Mouse (Mus musculus): ENCODE data around the gene Tpmt. TPM values are rescaled to one million over a fixed set of nuclear protein-coding genes. Genes with fewer than 3 reads are reported as not detected.
A peak's percentile ranks its signal among the peaks of the same experiment; 100 is the strongest.

The Tpmt gene
- total RNA-seq, 2 experiments from 2014 or later, result 6.1 to 6.7 TPM

- intact Hi-C loops (cut with DNase I), result no loop called here
Observed at GRCm38 (mm10) chr13:47043833-47044616, 512 bp downstream of the Tpmt start.

GRCm38 (mm10) chr13:47043030-47043680 is 1.4 kb downstream of the Tpmt start, which contains the start of gene Kdm1b:
TSS of gene Kdm1b (plus strand) at chr13:47043499.
- intact Hi-C loops (cut with DNase I), result no loop called here
- DNase-seq, result peak; percentile 99 to 100

More at GRCm38 (mm10) chr13:47043833-47044616, 512 bp downstream of the Tpmt start:
- DNase-seq, result peak; percentile 13 to 19

- peak in 1 of 2 experiments; percentile 3 for DNase-seq
- intact Hi-C loops (cut with DNase I), result no loop called here
Observed at GRCm38 (mm10) chr13:47042024-47042633, 2.4 kb downstream of the Tpmt start.

GRCm38 (mm10) chr13:47040061-47040460 is 4.5 kb downstream of the Tpmt start:
- intact Hi-C loops (cut with DNase I), result no loop called here
- DNase-seq, result no peak

- intact Hi-C loops (cut with DNase I), result no loop called here
- DNase-seq, result no peak
Observed at GRCm38 (mm10) chr13:47037946-47038345, 6.6 kb downstream of the Tpmt start.

- intact Hi-C loops (cut with DNase I), result no loop called here
- DNase-seq, result no peak
Observed at GRCm38 (mm10) chr13:47033602-47034001, 10.9 kb downstream of the Tpmt start.

GRCm38 (mm10) chr13:47030376-47031107 is 14.0 kb downstream of the Tpmt start:
- DNase-seq, result no peak
- intact Hi-C loops (cut with DNase I), result no loop called here

GRCm38 (mm10) chr13:47020798-47021197 is 23.7 kb downstream of the Tpmt start:
- intact Hi-C loops (cut with DNase I), result no loop called here

GRCm38 (mm10) chr13:47019774-47020173 is 24.8 kb downstream of the Tpmt start:
- intact Hi-C loops (cut with DNase I), result loop anchor here (10.0 kb wide), 2 partner anchors 295 to 715 kb away; partner anchors contain the start of gene Nup153
- no peak for DNase-seq

More at GRCm38 (mm10) chr13:47020798-47021197, 23.7 kb downstream of the Tpmt start:
- no peak for DNase-seq

GRCm38 (mm10) chr13:47017259-47017658 is 27.3 kb downstream of the Tpmt start:
- peak; percentile 60 to 69 for DNase-seq
- intact Hi-C loops (cut with DNase I), result loop anchor here (10.0 kb wide), 2 partner anchors 292 to 712 kb away; partner anchors contain the start of gene Nup153

GRCm38 (mm10) chr13:47015195-47015501 is 29.4 kb downstream of the Tpmt start:
- intact Hi-C loops (cut with DNase I), result loop anchor here (1.0 to 10.0 kb wide), 4 partner anchors 86 to 710 kb away; partner anchors contain the start of genes Kif13a and Nup153
- DNase-seq, result peak in 1 of 2 experiments; percentile 13

- DNase-seq, result peak; percentile 82 to 85
- intact Hi-C loops (cut with DNase I), result loop anchor here (1.0 to 10.0 kb wide), 4 partner anchors 86 to 710 kb away; partner anchors contain the start of genes Kif13a and Nup153
Observed at GRCm38 (mm10) chr13:47014334-47015194, 30.0 kb downstream of the Tpmt start, which contains the start of gene Nhlrc1. TSS of gene Nhlrc1 (minus strand) at chr13:47014850.

GRCm38 (mm10) chr13:47013740-47014139 is 30.8 kb downstream of the Tpmt start:
- DNase-seq, result no peak
- intact Hi-C loops (cut with DNase I), result loop anchor here (2.0 to 10.0 kb wide), 3 partner anchors 85 to 709 kb away; partner anchors contain the start of genes Kif13a and Nup153

- DNase-seq, result no peak
- intact Hi-C loops (cut with DNase I), result no loop called here
Observed at GRCm38 (mm10) chr13:47001590-47001989, 42.9 kb downstream of the Tpmt start.

- no peak for DNase-seq
- intact Hi-C loops (cut with DNase I), result no loop called here
Observed at GRCm38 (mm10) chr13:46999498-46999897, 45.0 kb downstream of the Tpmt start.

GRCm38 (mm10) chr13:46997355-46997754 is 47.2 kb downstream of the Tpmt start:
- intact Hi-C loops (cut with DNase I), result no loop called here
- no peak for DNase-seq

- intact Hi-C loops (cut with DNase I), result no loop called here
- no peak for DNase-seq
Observed at GRCm38 (mm10) chr13:46993274-46993551, 51.3 kb downstream of the Tpmt start.

GRCm38 (mm10) chr13:46992516-46993273 is 51.8 kb downstream of the Tpmt start:
- intact Hi-C loops (cut with DNase I), result no loop called here
- no peak for DNase-seq

Data from heart, postnatal 14 days (tissue).